Mouse (Mus musculus): ENCODE results near the gene C2cd2l.
"Not testable (repeated sequence)": the region's sequence is repeated elsewhere in the genome, so short reads cannot be mapped to it uniquely, and the experiment has no call there.

The C2cd2l gene

DNA sequence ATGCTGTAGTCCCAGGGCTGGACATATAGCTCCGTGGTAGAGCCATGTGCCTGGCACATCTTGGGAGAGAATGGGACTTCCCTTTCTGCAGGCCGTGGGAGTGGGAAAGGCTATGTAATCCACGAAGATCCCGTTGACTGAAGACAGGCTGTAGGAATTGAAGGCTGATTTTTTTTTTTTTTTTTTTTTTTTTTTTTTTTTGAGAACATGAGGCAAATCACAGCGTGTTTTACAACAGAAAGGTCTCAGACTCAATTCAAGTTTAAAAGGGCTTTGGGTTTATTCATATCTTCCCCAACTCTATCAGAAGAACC is 16.0 kb upstream of the C2cd2l start:
- DNase-seq (ENCODE audit: low spot score in 2 of 2) = no peak

DNA sequence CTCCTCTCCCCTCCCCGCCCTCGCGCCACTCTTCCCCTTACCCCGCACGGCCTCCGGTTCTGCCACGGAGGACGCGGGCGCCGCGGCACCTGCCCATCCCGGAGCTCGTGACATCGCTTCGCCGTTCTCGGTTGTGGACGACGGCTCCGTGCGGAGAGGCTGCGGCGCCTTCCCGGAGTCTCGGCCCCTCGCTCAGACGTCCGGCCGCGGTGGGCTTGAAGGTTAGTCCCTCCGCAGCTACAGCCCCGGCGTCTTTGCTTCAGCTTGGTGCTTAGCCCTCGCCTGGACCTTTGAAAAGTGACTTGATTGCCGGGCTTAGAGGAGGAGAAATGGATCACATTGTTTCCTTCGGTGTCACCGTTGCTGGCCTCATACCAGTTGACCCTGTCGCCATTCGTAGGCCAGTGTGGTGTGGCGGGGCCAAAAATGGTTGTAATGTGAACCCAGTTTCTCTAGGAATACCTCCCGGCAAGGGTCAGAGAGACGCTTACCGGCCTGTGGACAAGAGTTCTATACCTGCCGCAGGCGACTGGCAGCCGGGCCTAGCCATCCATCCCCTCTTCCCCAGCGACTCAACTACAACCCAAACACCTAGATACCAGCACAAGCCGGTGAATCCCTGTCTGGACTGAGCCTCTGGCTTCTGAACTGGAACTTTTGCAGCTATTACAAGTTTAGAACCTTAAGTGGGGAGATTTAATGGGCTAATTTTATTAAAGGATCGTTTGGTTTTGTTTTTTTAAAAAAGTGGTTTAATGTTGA is 15.4 kb upstream of the C2cd2l start:
- peak in 1 of 2 experiments; percentile 11 for DNase-seq (ENCODE audit: low spot score in 2 of 2)

DNA sequence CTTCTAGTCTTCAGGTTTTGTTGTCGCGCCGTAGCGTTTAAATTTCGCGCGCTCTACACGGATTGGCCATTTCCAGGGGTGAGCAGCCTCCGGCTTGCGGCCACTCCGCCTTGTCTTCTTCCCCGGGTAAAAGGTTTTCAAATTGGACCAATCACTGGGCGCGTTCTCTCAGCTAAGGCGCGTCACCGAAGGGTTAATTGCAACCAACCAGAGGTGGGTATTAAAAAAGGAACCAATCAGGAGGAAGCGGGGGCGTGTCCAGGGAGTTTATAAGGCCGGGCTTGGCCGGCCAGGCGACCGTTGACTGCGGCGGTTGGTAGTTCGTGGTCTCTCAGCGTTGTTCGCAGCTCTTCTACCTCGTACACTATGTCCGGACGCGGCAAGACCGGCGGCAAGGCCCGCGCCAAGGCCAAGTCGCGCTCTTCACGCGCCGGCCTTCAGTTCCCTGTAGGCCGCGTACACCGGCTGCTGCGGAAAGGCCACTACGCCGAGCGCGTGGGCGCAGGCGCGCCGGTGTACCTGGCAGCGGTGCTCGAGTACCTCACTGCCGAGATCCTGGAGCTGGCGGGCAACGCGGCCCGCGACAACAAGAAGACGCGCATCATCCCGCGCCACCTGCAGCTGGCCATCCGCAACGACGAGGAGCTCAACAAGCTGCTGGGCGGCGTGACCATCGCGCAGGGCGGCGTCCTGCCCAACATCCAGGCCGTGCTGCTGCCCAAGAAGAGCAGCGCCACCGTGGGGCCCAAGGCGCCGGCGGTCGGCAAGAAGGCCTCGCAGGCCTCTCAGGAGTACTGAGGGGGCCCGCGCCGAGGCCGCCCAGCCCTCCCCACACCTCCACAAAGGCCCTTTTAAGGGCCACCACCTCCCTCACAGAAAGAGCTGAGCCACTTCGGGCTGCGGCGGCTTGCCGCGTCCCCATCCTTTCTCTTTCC is 14.6 kb upstream of the C2cd2l start, which contains the start of gene H2afx:
Gene H2afx (plus strand): TSS at position 299 of the 935 bp plus-strand sequence.
- DNase-seq (ENCODE audit: low spot score in 2 of 2) = peak; percentile 98 to 99

DNA sequence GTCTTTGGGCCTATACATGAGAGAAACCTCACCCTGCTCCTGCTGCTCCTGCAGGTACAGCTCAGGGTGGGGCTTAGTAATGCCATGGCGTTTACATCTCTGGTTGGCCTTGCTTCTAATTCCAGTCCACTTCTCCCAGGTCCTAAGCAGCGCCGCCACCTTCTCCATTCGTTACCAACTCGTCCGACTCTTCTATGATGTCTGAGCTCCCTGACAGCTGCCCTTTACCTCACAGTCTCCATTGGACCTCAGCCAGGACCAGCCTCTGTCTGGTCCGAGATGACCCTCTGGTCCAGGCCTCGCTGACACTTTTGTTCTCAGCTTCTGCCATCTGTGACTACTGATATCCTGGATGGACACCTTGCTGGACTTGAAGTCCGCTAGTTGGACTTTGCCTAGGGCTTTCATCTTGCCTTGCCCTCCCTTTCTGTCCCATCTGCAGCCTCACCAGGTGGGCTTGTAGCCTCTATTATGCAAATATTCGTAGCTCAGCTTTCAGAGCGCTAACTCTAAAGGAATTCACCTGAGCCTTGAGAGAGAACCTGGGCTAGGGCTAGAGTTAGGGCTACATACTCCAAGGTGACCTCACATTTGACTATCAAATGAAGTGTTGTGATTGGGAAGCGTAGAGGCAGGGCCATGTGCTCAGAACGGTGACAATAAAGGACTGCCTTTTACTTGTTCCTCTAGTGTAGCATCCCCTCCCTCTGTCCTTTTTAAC is 13.0 kb upstream of the C2cd2l start:
- DNase-seq (ENCODE audit: low spot score in 2 of 2) = no peak

DNA sequence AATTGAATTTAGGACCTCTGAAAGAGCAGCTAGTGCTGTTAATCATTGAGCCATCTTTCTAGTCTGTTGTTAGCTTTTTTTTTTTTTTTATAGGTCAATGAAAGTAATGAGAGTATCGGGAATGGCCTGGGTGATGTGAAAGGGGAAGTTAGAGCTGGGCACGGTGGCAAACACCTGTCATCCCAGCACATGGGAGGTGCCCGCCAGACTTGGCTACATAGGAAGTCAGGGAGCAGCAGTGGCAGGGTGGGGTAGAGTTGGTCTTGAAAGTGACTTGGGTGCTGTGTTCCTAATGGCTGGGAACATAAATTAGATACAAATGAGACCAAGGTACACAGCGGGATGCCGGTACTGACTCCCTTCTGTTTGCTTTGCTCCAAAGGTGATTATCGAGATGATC is 10.7 kb upstream of the C2cd2l start:
- no peak for DNase-seq (ENCODE audit: low spot score in 2 of 2)

DNA sequence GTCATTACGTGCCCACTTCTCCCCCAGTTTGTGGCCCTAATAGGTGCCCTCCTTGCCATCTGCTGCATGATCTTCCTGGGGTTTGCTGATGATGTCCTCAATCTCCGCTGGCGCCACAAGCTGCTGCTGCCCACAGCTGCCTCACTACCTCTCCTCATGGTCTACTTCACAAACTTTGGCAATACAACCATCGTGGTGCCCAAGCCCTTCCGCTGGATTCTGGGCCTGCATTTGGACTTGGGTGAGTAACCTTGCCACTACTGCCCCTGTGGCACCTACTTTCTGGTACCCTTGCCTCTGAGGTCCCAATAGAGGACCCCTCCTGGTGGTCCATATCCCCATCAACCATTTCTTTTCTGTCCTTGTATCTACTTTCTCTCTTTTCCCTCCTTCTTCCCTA is 7.8 kb upstream of the C2cd2l start:
- no peak for DNase-seq (ENCODE audit: low spot score in 2 of 2)

DNA sequence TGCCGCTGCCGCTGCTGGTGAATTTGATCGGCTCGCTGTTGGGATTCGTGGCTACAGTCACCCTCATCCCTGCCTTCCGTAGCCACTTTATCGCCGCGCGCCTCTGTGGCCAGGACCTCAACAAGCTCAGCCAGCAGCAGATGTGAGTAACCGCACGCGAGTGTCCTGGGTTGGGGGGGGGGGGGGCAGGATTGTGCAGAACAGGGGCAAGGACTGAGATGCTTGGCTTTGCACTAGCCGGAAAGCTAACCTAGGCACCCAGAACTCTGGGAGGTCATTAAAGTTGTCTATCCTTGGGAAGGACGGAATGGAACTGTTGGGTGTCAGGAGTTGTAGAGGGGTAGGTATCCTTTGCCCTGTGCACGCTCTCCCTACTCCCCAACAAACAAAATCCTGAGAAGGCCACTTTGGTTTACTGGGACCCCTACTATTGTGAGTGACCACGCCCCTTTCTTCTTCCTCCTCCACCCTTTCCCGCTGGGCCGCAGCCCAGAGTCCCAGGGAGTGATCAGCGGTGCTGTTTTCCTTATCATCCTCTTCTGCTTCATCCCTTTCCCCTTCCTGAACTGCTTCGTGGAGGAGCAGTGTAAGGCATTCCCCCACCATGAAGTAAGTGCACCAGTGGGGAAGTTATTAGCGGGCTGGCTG is 7.1 kb upstream of the C2cd2l start:
- no peak for DNase-seq (ENCODE audit: low spot score in 2 of 2)

DNA sequence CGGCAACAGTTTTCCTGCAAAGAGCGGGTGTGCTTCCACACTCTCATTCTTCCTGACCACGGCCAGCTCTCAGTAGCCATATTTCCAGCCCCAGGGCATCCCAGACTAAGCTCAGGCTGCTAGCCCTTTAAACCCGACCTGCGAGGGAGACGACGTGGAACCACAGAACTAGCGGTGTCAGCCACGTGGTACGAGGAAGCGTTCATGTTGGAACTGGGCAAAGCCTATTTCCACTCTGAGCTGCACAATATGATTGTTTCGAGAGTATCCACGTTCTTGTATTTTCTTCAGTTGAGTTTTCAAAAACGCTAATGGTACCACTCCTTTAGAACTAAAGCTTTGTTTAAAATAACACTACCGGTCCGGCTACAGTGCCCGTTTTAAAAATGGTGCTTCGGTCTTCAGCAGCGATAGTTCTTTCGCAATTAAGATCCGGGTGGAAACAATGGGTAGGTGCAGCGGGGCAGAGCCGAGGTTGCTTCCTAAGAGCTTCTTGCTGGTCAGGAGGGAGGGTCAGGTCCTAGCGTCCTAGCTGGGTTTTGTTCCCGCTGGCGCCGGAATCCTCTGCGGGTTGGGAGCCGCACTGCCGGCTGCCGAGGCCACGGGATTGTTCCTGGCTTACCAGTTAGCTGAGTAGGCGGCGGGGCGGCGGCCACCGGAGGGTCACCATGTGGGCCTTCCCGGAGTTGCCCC is 6.4 kb upstream of the C2cd2l start:
- DNase-seq (ENCODE audit: low spot score in 2 of 2) = peak; percentile 72 to 79

DNA sequence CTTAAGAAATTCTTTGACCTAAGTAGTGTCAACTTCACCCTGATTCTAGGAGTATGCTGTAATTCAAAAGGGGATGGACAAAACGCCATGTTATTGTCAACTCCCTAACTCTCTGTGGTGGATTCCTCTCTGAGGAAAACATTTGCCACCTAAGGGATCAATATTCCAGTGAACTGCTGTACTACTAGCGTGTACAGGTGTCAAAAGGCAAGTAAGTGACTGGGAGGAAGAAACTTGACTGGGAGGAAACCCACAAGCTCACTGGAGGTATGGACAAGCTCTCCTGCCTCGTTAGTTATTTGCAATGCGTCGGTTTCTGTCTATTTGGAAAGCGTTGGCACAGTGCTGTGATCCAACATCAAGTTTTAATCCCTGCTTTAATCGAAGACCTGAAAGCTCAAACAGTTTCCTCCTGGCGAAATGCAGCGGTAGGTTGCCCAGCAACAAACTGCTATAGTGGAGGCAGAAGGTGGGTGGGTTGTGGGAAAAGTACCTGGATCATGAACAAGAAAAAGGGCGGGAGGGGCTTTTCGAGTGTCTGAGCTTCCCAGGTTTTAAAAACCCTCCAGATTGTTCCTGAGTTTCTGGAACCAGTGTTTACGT is 5.8 kb upstream of the C2cd2l start, which contains the start of gene Dpagt1:
Gene Dpagt1 (plus strand): TSS at position 252 of the 603 bp plus-strand sequence.
- no peak for DNase-seq (ENCODE audit: low spot score in 2 of 2)

DNA sequence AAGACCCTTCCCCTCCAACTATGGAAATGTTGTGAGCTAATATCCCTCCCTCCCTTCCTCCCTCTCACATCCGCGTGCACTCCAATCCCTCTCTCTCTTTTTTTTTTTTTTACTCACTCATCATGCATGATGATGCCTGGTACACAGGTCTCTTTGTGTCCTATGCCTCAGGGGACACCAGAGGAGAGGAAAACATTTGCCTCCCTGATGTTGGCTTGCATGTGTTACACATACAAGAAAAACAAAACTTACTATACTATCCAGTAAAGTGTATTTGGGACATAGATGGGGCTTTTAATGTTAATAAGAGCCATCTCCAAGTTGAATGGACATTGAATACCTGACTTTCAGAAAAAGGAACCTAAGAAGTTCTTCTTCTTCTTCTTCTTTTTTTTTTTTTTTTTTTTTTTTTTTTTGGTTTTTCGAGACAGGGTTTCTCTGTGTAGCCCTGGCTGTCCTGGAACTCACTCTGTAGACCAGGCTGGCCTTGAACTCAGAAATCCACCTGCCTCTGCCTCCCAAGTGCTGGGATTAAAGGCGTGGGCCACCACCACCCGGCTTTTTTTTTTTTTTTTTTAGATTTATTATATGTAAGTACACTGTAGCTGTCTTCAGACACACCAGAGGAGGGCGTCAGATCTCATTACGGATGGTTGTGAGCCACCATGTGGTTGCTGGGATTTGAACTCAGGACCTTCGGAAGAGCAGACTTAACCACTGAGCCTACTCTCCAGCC is 5.1 kb upstream of the C2cd2l start:
- not testable (repeated sequence) for DNase-seq (ENCODE audit: low spot score in 2 of 2)

DNA sequence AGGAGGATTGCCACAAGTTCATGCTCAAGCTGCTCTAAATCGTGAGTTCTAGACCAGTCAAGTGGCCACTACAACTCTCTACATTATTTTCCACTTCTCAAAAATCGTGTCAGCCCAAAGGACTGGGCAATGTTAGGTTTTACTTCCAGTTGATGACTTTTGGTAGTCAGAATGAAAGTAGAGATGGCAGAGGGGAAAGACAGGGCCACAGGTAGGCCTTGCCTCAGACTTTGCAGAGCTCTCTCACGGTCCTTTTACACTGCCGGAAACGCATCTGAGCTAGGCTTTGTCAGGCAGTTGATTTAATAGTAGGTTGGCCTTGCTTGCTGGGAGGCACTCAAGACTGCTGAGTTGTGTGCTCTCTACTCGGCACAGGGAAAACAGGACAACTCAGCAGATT is 4.1 kb upstream of the C2cd2l start:
- no peak for DNase-seq (ENCODE audit: low spot score in 2 of 2)

DNA sequence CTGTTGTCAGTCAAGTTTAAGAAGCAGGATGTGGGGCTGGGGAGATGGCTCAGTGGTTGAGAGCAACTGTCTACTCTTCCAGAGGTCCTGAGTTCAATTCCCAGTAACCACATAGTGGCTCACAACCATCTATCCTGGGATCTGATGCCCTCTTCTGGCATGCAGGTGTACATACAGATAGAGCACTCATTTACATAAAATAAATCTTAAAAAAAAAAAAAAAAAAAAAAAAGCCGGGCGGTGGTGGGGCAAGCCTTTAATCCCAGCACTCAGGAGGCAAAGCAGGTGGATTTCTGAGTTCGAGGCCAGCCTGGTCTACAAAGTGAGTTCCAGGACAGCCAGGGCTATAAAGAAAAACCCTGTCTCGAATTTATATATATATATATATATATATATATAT is 3.6 kb upstream of the C2cd2l start:
- not testable (repeated sequence) for DNase-seq (ENCODE audit: low spot score in 2 of 2)

DNA sequence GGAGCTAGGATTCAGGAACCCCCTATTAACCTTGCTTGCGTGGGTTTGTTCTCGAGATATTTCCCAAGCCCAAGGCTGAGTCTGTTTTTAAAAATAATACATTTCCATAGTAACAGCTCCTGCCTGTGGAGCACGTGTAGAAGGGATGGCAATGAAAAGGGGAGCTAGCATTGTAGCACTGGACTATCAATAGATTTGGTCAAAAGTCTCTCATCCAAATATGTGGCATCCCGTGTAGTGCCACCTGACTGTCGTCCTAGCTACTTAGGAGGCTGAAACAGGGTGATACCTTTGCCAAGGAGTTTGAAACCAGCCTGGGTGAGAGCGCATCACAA is 681 bp upstream of the C2cd2l start:
- no peak for DNase-seq (ENCODE audit: low spot score in 2 of 2)

DNA sequence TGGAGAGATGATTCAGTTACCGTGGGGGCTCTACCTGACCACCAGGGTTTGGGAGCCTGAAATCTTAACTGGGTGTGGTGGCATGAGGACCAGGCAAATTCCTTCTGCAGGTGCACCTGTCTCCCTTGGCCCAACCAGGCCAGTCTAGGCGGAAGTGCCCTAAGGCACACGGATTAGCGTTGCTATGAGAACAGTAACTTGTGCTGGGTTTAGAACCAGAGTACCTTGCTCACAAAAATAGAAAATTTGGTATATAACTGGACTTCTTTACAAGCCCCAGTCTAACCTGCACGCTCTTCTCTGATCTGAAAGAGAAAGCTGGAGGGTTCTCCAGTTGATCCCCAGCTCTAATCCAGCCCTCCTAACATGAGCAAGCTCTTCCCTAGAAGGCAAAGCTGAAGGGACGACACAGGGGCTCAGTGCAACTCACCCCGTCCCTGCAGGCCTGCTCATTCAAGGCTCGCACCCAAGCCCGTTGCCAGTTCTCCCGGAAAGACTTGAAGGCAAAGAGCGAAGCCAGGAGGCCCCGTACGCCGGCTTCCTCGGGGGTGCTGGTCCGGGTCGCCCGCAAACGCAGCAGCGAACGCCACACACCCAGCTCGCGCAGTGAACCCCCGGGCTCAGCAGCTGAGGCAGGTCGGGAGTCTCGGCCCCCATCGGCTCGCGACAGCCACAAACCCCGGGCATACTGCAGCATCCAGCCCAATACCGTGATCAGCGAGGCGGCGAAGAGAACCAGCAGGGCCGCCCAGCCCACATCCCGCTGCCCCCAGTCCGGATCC is 789 bp downstream of the C2cd2l start:
- peak in 1 of 2 experiments; percentile 22 for DNase-seq (ENCODE audit: low spot score in 2 of 2)

DNA sequence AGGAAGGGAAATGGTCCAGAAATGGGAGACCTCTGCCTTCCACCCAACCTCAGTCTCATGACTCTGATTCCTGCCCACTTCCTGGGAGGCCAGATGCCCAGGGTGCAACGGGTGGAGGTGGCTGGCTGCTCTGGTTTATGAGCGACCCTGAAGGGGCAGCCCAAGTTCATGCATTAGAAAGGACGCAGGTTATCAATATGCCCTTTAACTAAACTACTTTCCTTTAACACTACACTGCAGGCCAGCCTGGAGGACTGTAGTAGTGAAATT is 1.3 kb downstream of the C2cd2l start:
- DNase-seq (ENCODE audit: low spot score in 2 of 2) = no peak

DNA sequence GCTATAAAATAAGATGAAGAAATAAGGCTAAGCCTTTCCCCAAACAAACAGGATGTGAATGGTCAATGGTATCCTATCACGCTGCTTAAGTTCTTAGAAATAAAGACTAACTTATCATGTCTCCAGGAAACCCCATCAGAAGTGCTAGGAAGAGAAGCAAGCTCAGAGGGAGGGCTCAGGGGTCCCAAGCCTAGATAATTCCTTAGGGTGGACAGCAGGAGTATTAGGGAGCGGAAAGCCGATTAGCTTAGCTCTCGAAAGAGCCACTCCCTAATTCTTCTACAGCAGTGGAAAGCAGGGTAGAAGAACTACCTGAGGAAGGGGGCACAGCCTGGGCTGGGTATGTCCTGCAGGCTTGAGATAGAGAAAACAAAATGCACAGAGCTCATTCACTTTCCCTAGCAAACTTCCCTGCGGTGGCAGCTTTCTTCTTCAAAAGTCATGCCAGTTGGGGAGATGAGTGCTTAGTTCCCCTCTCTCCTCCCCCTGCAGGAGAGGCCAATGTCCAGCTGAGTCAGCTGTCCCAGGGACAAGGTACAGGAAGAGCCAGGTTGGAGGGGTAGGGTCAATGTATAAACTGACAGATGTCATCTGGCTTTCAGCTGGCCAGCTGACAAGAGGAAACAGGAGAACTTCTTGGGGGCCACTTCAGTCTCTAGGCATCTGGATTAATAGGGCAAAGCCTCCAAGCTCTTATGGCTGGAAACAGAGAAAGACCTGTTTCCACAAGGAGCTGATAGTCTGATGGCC is 1.8 kb downstream of the C2cd2l start:
- no peak for DNase-seq (ENCODE audit: low spot score in 2 of 2)

DNA sequence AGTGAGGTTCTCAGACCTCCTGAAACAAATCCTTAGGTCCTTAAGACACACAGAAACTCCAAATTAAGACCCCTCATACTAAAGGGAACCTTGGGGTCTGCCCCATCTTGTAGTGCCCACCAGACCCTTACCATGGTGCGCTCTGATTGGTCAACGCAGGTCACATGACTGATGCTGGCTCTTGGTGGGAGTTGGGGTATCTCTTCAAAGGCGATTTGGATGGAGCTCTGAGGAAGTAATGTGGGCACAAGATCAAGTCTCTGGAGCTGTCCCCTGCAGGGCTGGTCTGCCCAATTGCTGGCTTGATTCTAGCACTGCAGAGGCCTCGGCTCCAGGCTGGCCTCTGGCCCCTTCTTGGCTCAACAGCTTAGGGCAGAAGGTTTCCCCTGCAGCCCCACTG is 2.6 kb downstream of the C2cd2l start:
- no peak for DNase-seq (ENCODE audit: low spot score in 2 of 2)

DNA sequence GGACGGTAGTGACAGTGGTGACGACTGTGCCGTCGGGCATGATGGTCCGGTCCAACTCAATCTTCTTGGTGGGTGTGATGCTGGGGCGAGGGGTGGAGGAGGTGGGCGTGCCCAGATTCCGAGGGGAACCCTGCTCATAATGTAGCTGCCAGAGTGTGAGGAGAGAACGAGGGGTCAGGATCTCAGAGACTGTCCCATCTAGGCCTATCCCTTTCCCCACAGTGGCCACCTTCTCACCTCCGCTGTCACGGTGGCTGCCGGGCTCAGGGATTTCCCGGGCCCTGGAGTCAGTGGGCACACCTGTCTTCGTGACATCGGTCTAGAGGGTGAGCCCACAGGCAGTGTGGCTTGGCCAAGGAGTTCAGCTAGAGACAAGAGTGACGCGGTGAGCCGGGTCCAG is 5.2 kb downstream of the C2cd2l start:
- DNase-seq (ENCODE audit: low spot score in 2 of 2) = no peak

DNA sequence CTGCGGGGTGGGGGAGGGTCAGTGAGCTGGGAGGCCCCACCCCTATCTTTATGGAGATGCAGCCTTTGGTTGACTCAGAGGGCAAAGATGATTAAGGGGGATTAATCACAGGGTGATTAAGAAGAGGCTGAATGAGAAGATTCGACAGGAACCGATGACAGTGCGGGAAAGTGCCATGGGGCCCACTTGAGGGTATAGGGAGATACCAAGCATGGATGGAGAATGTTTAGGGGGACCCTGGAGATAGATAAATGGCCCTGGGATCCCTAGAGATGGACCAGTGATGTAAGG is 5.9 kb downstream of the C2cd2l start:
- no peak for DNase-seq (ENCODE audit: low spot score in 2 of 2)
